Mouse (Mus musculus) limb, embryonic 10.5 days (tissue): Measurements from ENCODE around the gene Mrln. TPM values are rescaled to one million over a fixed set of nuclear protein-coding genes. Genes with fewer than 3 reads are reported as not detected.
"Not testable (repeated sequence)": the region's sequence is repeated elsewhere in the genome, so short reads cannot be mapped to it uniquely, and the experiment has no call there.

ENCODE experiments used
- DNase-seq: peaks from one replicate; pipeline ENCODE4 v3.0.0-alpha.2; 2017; ENCODE audit warnings: low spot score
- H3K27ac ChIP-seq: fragments of 300-500 bp; sonication (generic); 2 replicates; pipeline ENCODE4 v1.5.1; 2016; ENCODE audit warnings: mild to moderate bottlenecking
- H3K27me3 ChIP-seq: fragments of 300-500 bp; sonication (generic); 2 replicates; pipeline ENCODE4 v1.6.1; 2016; ENCODE audit warnings: low read depth, mild to moderate bottlenecking; ENCODE audit not compliant: poor library complexity, severe bottlenecking
- H3K36me3 ChIP-seq: fragments of 300-500 bp; sonication (generic); 2 replicates; pipeline ENCODE4 v1.6.1; 2016; ENCODE audit warnings: mild to moderate bottlenecking, moderate library complexity
- H3K4me1 ChIP-seq: fragments of 300-500 bp; sonication (generic); 2 replicates; pipeline ENCODE4 v1.6.1; 2016
- H3K4me3 ChIP-seq: fragments of 300-500 bp; sonication (generic); 2 replicates; pipeline ENCODE4 v1.5.1; 2016; ENCODE audit warnings: mild to moderate bottlenecking, moderate library complexity
- H3K9me3 ChIP-seq: fragments of 300-500 bp; sonication (generic); replicated peaks from 2 replicates; pipeline ENCODE4 v1.6.1; 2016; ENCODE audit warnings: mild to moderate bottlenecking
- WGBS: fragments of 180-500 bp; shearing (Covaris S2); methylation state at CpG from one replicate; pipeline ENCODE4 v1.1.7; 2016; 5-methylcytosine and 5-hydroxymethylcytosine counted together
- polyA plus RNA-seq: library from polyadenylated mRNA; unstranded; fragments of >200 nt; fragmentation: Nextera tagmentation; extraction: Ambion mirVana; gene quantifications from 2 replicates; pipeline ENCODE4 v1.2.1, GENCODE M21; 2016

The Mrln gene
- polyA plus RNA-seq, 1 experiment from 2014 or later: 2.9 TPM

GRCm38 (mm10) chr10:70198951-70199463 lies 5.5 kb upstream of the Mrln start:
- WGBS: 94% methylated on average over 7 of the region's 7 CpGs
- H3K27ac ChIP-seq: no peak overlapping the region
- peaks cover 18% of the 10 kb centered on the region for H3K4me1 ChIP-seq
- no peaks in the 10 kb centered on the region for H3K27me3 ChIP-seq
- no peaks in the 10 kb centered on the region for H3K9me3 ChIP-seq
- no peak overlapping the region for H3K4me3 ChIP-seq
- no peak for DNase-seq
- H3K36me3 ChIP-seq: 0 out of 2 replicates have a peak, but pooled peaks cover 2% of the 10 kb centered on the region

- H3K27me3 ChIP-seq: no peaks in the 10 kb centered on the region
- no peak overlapping the region for H3K27ac ChIP-seq
- no peaks in the 10 kb centered on the region for H3K36me3 ChIP-seq
- 91% methylated on average over 6 of the region's 6 CpGs for WGBS
- H3K4me3 ChIP-seq: no peak overlapping the region
- H3K4me1 ChIP-seq: peaks cover 19% of the 10 kb centered on the region
- H3K9me3 ChIP-seq: no peaks in the 10 kb centered on the region
- no peak for DNase-seq
Measured at GRCm38 (mm10) chr10:70199466-70200210, 4.8 kb upstream of the Mrln start.

- Histone ChIP-seq H3K4me1 (peaks cover 16% of the 10 kb centered on the region), H3K27ac (no peak overlapping the region), H3K27me3 (no peaks in the 10 kb centered on the region), H3K36me3 (no peaks in the 10 kb centered on the region), H3K4me3 (no peak overlapping the region), H3K9me3 (no peaks in the 10 kb centered on the region)
- WGBS: 72% methylated on average over 12 of the region's 12 CpGs
- no peak for DNase-seq
Measured at GRCm38 (mm10) chr10:70200889-70201500, 3.5 kb upstream of the Mrln start.

GRCm38 (mm10) chr10:70211281-70211680 lies 6.8 kb downstream of the Mrln start:
- Histone ChIP-seq H3K9me3 (no peaks in the 10 kb centered on the region), H3K36me3 (no peaks in the 10 kb centered on the region), H3K4me1 (no peaks in the 10 kb centered on the region), H3K4me3 (no peak overlapping the region), H3K27ac (no peak overlapping the region), H3K27me3 (no peaks in the 10 kb centered on the region)
- WGBS: 87% methylated on average over 9 of the region's 9 CpGs
- no peak for DNase-seq

GRCm38 (mm10) chr10:70220971-70221370 lies 16.5 kb downstream of the Mrln start:
- Histone ChIP-seq H3K27ac (no peak overlapping the region), H3K27me3 (no peaks in the 10 kb centered on the region), H3K4me3 (no peak overlapping the region), H3K4me1 (no peaks in the 10 kb centered on the region), H3K9me3 (no peaks in the 10 kb centered on the region), H3K36me3 (no peaks in the 10 kb centered on the region)
- 77% methylated on average over 5 of the region's 5 CpGs for WGBS
- no peak for DNase-seq

GRCm38 (mm10) chr10:70222231-70222630 lies 17.8 kb downstream of the Mrln start:
- not testable (repeated sequence) for H3K27ac ChIP-seq, H3K4me1 ChIP-seq, H3K9me3 ChIP-seq, H3K27me3 ChIP-seq, H3K4me3 ChIP-seq, H3K36me3 ChIP-seq, DNase-seq
- 92% methylated on average over 8 of the region's 8 CpGs for WGBS

GRCm38 (mm10) chr10:70224571-70224970 lies 20.1 kb downstream of the Mrln start:
- no peaks in the 10 kb centered on the region for H3K9me3 ChIP-seq
- no peaks in the 10 kb centered on the region for H3K4me1 ChIP-seq
- no peak for DNase-seq
- H3K4me3 ChIP-seq: no peak overlapping the region
- no peaks in the 10 kb centered on the region for H3K36me3 ChIP-seq
- H3K27ac ChIP-seq: no peak overlapping the region
- H3K27me3 ChIP-seq: no peaks in the 10 kb centered on the region
- WGBS: 92% methylated on average over 6 of the region's 6 CpGs

- DNase-seq: no peak
- Histone ChIP-seq H3K4me3 (no peak overlapping the region), H3K27ac (no peak overlapping the region), H3K4me1 (no peaks in the 10 kb centered on the region), H3K27me3 (no peaks in the 10 kb centered on the region), H3K36me3 (no peaks in the 10 kb centered on the region), H3K9me3 (no peaks in the 10 kb centered on the region)
- 78% methylated on average over 6 of the region's 6 CpGs for WGBS
Measured at GRCm38 (mm10) chr10:70225760-70226159, 21.3 kb downstream of the Mrln start.

GRCm38 (mm10) chr10:70226608-70227007 lies 22.1 kb downstream of the Mrln start:
- Histone ChIP-seq H3K36me3 (no peaks in the 10 kb centered on the region), H3K27me3 (no peaks in the 10 kb centered on the region), H3K4me3 (no peak overlapping the region), H3K9me3 (no peaks in the 10 kb centered on the region), H3K4me1 (no peaks in the 10 kb centered on the region), H3K27ac (no peak overlapping the region)
- DNase-seq: no peak

- Histone ChIP-seq H3K4me1 (no peaks in the 10 kb centered on the region), H3K27ac (no peak overlapping the region), H3K27me3 (no peaks in the 10 kb centered on the region), H3K4me3 (no peak overlapping the region), H3K9me3 (no peaks in the 10 kb centered on the region), H3K36me3 (no peaks in the 10 kb centered on the region)
- WGBS: 89% methylated on average over 6 of the region's 6 CpGs
- DNase-seq: no peak
Measured at GRCm38 (mm10) chr10:70230352-70230751, 25.9 kb downstream of the Mrln start.

- no peaks in the 10 kb centered on the region for H3K36me3 ChIP-seq
- H3K9me3 ChIP-seq: no peaks in the 10 kb centered on the region
- H3K27me3 ChIP-seq: peaks cover 4% of the 10 kb centered on the region
- DNase-seq: no peak
- no peak overlapping the region for H3K4me3 ChIP-seq
- 74% methylated on average over 2 of the region's 2 CpGs for WGBS
- H3K27ac ChIP-seq: no peak overlapping the region
- H3K4me1 ChIP-seq: no peaks in the 10 kb centered on the region; the same call in 1 of the 2 replicates
Measured at GRCm38 (mm10) chr10:70237936-70238335, 33.5 kb downstream of the Mrln start.

- peaks cover 21% of the 10 kb centered on the region for H3K4me1 ChIP-seq
- H3K36me3 ChIP-seq: no peaks in the 10 kb centered on the region
- peaks cover 53% of the 10 kb centered on the region for H3K27me3 ChIP-seq
- WGBS: 49% methylated on average over 8 of the region's 8 CpGs
- no peak overlapping the region for H3K4me3 ChIP-seq
- H3K9me3 ChIP-seq: no peaks in the 10 kb centered on the region
- H3K27ac ChIP-seq: no peak overlapping the region
- no peak for DNase-seq
Measured at GRCm38 (mm10) chr10:70242751-70243444, 38.4 kb downstream of the Mrln start.
